Mouse (Mus musculus) erythroblast, embryonic 14.5 days (primary cell): ENCODE measurements around the gene Cyp17a1.

Experiments
- GATA1 ChIP-seq: IDR thresholded peaks from 2 replicates; pipeline ENCODE4 v1.6.1; 2012; ENCODE audit warnings: low read length, inconsistent platforms, mixed read lengths
- TAL1 ChIP-seq: IDR thresholded peaks from 3 replicates; pipeline ENCODE4 v1.6.1; 2012; ENCODE audit warnings: low read length, inconsistent platforms, mixed read lengths

DNA sequence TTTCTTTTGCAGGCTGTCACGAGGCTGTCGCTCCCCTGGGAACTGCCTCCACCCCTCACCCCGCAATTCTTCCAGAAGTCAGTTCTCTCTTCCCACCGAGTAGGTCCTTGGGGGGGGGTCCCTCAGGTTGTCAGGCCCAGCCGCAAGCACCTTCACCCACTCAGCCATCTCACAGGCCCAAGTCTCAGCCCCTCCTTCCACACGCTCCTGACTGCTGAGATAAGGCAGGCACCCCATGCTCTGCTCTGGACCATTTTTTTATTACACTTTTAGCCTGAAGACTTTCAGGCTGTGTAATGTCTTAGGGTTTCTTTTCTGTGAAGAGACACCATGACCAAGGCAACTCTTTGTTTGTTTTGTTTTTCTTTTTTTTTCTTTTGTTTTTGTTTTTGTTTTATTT, 35.4 kb downstream of the Cyp17a1 start:
- TF ChIP-seq GATA1: peak; percentile 22; the same call in 1 of the 2 replicates
- no peak for TF ChIP-seq TAL1
